Mouse (Mus musculus): ENCODE results near the gene Abce1. TPM values are rescaled to one million over a fixed set of nuclear protein-coding genes. Genes with fewer than 3 reads are reported as not detected.

Gene Abce1
- polyA plus RNA-seq, 2 experiments, result 65.9 to 87.5 TPM

DNA sequence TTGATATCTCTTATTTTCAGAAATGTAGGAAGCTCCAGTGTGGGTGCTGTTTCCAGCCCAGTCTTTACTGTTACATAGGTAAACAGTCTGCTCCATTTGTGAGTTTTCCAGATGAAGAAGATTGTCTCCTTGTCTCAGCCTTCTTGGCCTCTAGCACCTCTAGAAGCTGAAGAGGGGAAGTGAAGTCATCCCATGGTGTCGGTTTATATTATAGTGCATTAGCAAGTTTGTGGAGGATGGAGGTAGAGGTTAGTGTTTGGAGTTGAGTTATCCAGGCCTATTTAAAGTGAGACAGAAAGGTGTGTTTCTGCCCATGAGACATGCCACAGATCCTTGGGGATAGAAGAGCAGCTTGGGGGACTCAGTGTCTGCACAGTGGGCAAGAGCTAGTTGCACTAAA is 70.4 kb downstream of the Abce1 start:
- Histone ChIP-seq H3K9ac (ENCODE audit: low read depth, low read length, severe bottlenecking) (no peak overlapping the region), H3K27ac (replicated peaks; ENCODE audit: low read depth, low read length) (no peak overlapping the region), H3K27me3 (ENCODE audit: control insufficient read depth, insufficient read depth, low read length) (no peaks in the 10 kb centered on the region), H3K4me3 (replicated peaks; ENCODE audit: low read length) (peak overlapping the region; percentile 88), H3K36me3 (ENCODE audit: control insufficient read depth, insufficient read depth, low read length) (peaks cover 15% of the 10 kb centered on the region), H3K4me2 (replicated peaks; ENCODE audit: low read depth, low read length, severe bottlenecking) (peak overlapping the region; percentile 71), H3K4me1 (ENCODE audit: control insufficient read depth, insufficient read depth, low read length) (peaks cover 26% of the 10 kb centered on the region), H3K9me3 (ENCODE audit: control insufficient read depth, low read length) (no peaks in the 10 kb centered on the region)
- no peak for DNase-seq (ENCODE audit: low spot score)
- WGBS, result 13% methylated on average over 1 of the region's 1 CpGs
- TF ChIP-seq POLR2A (IDR thresholded peaks at IDR 0.05; ENCODE audit: borderline replicate concordance, extremely low read depth, insufficient read depth, insufficient read length), result no peak
- ATAC-seq (ENCODE audit: low FRiP score, low read depth), result no peak

GRCm38 (mm10) chr8:79639586-79640451 is 71.7 kb downstream of the Abce1 start, which contains the start of gene Otud4:
Gene Otud4, plus strand, starts transcription at chr8:79639618.
- Histone ChIP-seq H3K9ac (ENCODE audit: low read depth, low read length, severe bottlenecking) (peak within 1 kb of the TSS; percentile 85), H3K4me3 (replicated peaks; ENCODE audit: low read length) (peak within 1 kb of the TSS; percentile 88), H3K4me1 (ENCODE audit: control insufficient read depth, insufficient read depth, low read length) (peaks cover 26% of the 10 kb centered on the region), H3K9me3 (ENCODE audit: control insufficient read depth, low read length) (no peaks in the 10 kb centered on the region), H3K27me3 (ENCODE audit: control insufficient read depth, insufficient read depth, low read length) (no peaks in the 10 kb centered on the region), H3K27ac (replicated peaks; ENCODE audit: low read depth, low read length) (peak within 1 kb of the TSS; percentile 93), H3K4me2 (replicated peaks; ENCODE audit: low read depth, low read length, severe bottlenecking) (peak within 1 kb of the TSS; percentile 82), H3K36me3 (ENCODE audit: control insufficient read depth, insufficient read depth, low read length) (peaks cover 5% of the 10 kb centered on the region; the same call in 1 of the 2 replicates)
- ATAC-seq (ENCODE audit: low FRiP score, low read depth) (peak; percentile 50), DNase-seq (ENCODE audit: low spot score) (peak; percentile 22)
- 0 out of 2 replicates have a peak, but pooled peaks have one; percentile 25 for TF ChIP-seq POLR2A (IDR thresholded peaks at IDR 0.05; ENCODE audit: borderline replicate concordance, extremely low read depth, insufficient read depth, insufficient read length)
- 0% methylated on average over 80 of the region's 103 CpGs for WGBS

- H3K27me3 ChIP-seq (ENCODE audit: control insufficient read depth, insufficient read depth, low read length), result no peaks in the 10 kb centered on the region
- H3K4me3 ChIP-seq (replicated peaks; ENCODE audit: low read length), result peak overlapping the region; percentile 88
- peak; percentile 90; the same call in 1 of the 2 replicates for TF ChIP-seq POLR2A (IDR thresholded peaks at IDR 0.05; ENCODE audit: borderline replicate concordance, extremely low read depth, insufficient read depth, insufficient read length)
- no peaks in the 10 kb centered on the region for H3K9me3 ChIP-seq (ENCODE audit: control insufficient read depth, low read length)
- peaks cover 26% of the 10 kb centered on the region for H3K4me1 ChIP-seq (ENCODE audit: control insufficient read depth, insufficient read depth, low read length)
- peak; percentile 98 for DNase-seq (ENCODE audit: low spot score)
- ATAC-seq (ENCODE audit: low FRiP score, low read depth), result peak; percentile 99
- peak overlapping the region; percentile 93 for H3K27ac ChIP-seq (replicated peaks; ENCODE audit: low read depth, low read length)
- peak overlapping the region; percentile 82 for H3K4me2 ChIP-seq (replicated peaks; ENCODE audit: low read depth, low read length, severe bottlenecking)
- H3K9ac ChIP-seq (ENCODE audit: low read depth, low read length, severe bottlenecking), result peak overlapping the region; percentile 85
- H3K36me3 ChIP-seq (ENCODE audit: control insufficient read depth, insufficient read depth, low read length), result peaks cover under 1% of the 10 kb centered on the region; the same call in 1 of the 2 replicates
- WGBS, result 1% methylated on average over 37 of the region's 77 CpGs
Observed at GRCm38 (mm10) chr8:79638707-79639549, 72.6 kb downstream of the Abce1 start.

DNA sequence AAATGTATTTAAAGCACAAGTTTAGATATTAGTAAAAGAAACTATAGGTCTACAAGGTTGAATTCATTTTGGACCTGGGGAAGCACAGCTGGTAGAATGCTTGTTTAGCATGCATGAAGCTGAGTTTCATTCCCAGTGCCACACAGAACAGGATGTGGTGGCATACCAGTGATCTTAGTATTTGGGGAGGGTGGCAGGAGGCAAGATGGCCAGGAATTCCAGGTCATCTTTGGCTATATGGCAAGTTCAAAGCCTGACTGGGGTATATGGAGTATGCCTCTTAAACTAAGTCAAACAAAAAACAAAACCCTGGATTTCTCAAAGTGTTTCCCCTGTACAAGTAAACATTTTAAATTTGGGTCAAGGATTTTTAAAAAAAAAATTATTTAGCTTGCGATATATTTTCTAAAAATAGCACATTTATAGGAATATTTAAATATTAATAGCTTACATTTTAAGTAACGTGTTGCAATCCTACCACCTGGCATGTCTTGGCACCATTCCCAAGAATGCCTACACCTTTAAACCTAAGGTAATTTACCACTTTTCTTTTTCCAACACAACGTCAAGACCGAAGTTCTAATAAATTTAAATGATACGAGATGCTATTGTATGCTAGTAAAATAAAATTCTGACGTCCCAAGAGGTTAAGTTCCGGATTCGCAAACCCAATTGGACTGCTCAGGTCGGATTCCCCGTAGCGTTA is 73.4 kb downstream of the Abce1 start:
- no peak for TF ChIP-seq POLR2A (IDR thresholded peaks at IDR 0.05; ENCODE audit: borderline replicate concordance, extremely low read depth, insufficient read depth, insufficient read length)
- ATAC-seq (ENCODE audit: low FRiP score, low read depth) (no peak), DNase-seq (ENCODE audit: low spot score) (peak; percentile 53)
- H3K4me1 ChIP-seq (ENCODE audit: control insufficient read depth, insufficient read depth, low read length), result peaks cover 23% of the 10 kb centered on the region
- H3K9me3 ChIP-seq (ENCODE audit: control insufficient read depth, low read length), result no peaks in the 10 kb centered on the region
- H3K4me3 ChIP-seq (replicated peaks; ENCODE audit: low read length), result peak overlapping the region; percentile 88
- peak overlapping the region; percentile 93 for H3K27ac ChIP-seq (replicated peaks; ENCODE audit: low read depth, low read length)
- H3K4me2 ChIP-seq (replicated peaks; ENCODE audit: low read depth, low read length, severe bottlenecking), result peak overlapping the region; percentile 82
- no peaks in the 10 kb centered on the region for H3K27me3 ChIP-seq (ENCODE audit: control insufficient read depth, insufficient read depth, low read length)
- H3K9ac ChIP-seq (ENCODE audit: low read depth, low read length, severe bottlenecking), result peak overlapping the region; percentile 85
- 3% methylated on average over 11 of the region's 11 CpGs for WGBS
- H3K36me3 ChIP-seq (ENCODE audit: control insufficient read depth, insufficient read depth, low read length), result no peaks in the 10 kb centered on the region
